Mouse (Mus musculus) embryonic fibroblast, embryonic 13.5 days (primary cell): ENCODE data around the gene Olfr1380.

ENCODE experiments used
- CTCF ChIP-seq: IDR thresholded peaks from 2 replicates; pipeline ENCODE4 v1.5.1; 2011; ENCODE audit warnings: mild to moderate bottlenecking, control low read depth, low read length, moderate library complexity, borderline replicate concordance; ENCODE audit not compliant: insufficient read depth
- POLR2A ChIP-seq: IDR thresholded peaks from 2 replicates; pipeline ENCODE4 v1.6.1; 2011; ENCODE audit warnings: low read depth, mild to moderate bottlenecking, control low read depth, low read length, moderate library complexity

DNA sequence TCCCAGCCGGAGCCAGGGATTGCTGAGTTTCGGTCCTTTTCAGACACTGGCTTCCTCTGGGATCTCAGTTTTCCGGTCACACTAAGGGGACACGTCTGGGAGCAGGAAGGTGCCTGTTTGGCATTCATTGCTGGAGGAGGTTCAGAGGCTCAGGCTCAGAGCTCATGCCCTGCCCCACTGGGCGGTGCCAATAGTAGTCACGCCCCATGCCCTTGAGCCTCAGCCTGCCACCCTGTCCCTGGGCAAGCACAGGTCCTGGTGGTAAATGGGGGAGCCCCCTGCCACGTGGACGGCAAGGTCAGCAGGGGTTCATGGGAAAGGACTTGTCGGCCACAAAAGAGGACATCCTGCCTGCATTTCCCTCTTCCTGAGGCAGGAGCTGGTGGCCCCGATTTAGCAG, 56.7 kb downstream of the Olfr1380 start:
- TF ChIP-seq POLR2A (no peak), CTCF (no peak)
